Mouse (Mus musculus) midbrain, postnatal 0 days (tissue): ENCODE data around the gene Flvcr1. TPM values are rescaled to one million over a fixed set of nuclear protein-coding genes. Genes with fewer than 3 reads are reported as not detected.
A peak's percentile ranks its signal among the peaks of the same experiment; 100 is the strongest.

Experiments
- ATAC-seq: fragments of 200-750 bp; cut with Nextera tagmentation; 2 replicates; pipeline ENCODE4 v1.8.0; 2017; ENCODE audit warnings: moderate number of reproducible peaks, mild to moderate bottlenecking, moderate TSS enrichment, moderate library complexity; ENCODE audit not compliant: low FRiP score
- DNase-seq: peaks from one replicate; pipeline ENCODE4 v3.0.0-alpha.2; 2015; ENCODE audit warnings: low spot score
- H3K27ac ChIP-seq: fragments of 300-500 bp; sonication (generic); 2 replicates; pipeline ENCODE4 v1.5.1; 2014; ENCODE audit warnings: low read depth, mild to moderate bottlenecking, low read length, mixed read lengths
- H3K27me3 ChIP-seq: fragments of 300-500 bp; sonication (generic); 2 replicates; pipeline ENCODE4 v1.6.1; 2014; ENCODE audit warnings: low read length, control low read depth, mixed read lengths; ENCODE audit not compliant: insufficient read depth
- H3K36me3 ChIP-seq: fragments of 300-500 bp; sonication (generic); 2 replicates; pipeline ENCODE4 v1.6.1; 2014; ENCODE audit warnings: low read length, control low read depth, mixed read lengths; ENCODE audit not compliant: insufficient read depth
- H3K4me1 ChIP-seq: fragments of 300-500 bp; sonication (generic); 2 replicates; pipeline ENCODE4 v1.6.1; 2014; ENCODE audit warnings: mild to moderate bottlenecking, control low read depth, antibody characterized with exemption, low read length, mixed read lengths; ENCODE audit not compliant: insufficient read depth
- H3K4me2 ChIP-seq: fragments of 300-500 bp; sonication (generic); 2 replicates; pipeline ENCODE4 v1.6.1; 2014; ENCODE audit warnings: low read depth, mild to moderate bottlenecking, low read length, mixed read lengths; ENCODE audit not compliant: poor library complexity, severe bottlenecking
- H3K4me3 ChIP-seq: fragments of 300-500 bp; sonication (generic); 2 replicates; pipeline ENCODE4 v1.5.1; 2014; ENCODE audit warnings: low read depth, mild to moderate bottlenecking, low read length, moderate library complexity
- H3K9ac ChIP-seq: fragments of 300-500 bp; sonication (generic); replicated peaks from 2 replicates; pipeline ENCODE4 v1.6.1; 2014; ENCODE audit warnings: mild to moderate bottlenecking, low read length, moderate library complexity, mixed read lengths; ENCODE audit not compliant: poor library complexity, severe bottlenecking
- H3K9me3 ChIP-seq: fragments of 300-500 bp; sonication (generic); 2 replicates; pipeline ENCODE4 v1.6.1; 2016; ENCODE audit warnings: low read length, control low read depth
- CTCF ChIP-seq: IDR thresholded peaks from 2 replicates; pipeline ENCODE4 v1.5.1; 2016; ENCODE audit warnings: antibody characterized with exemption, mild to moderate bottlenecking
- WGBS: fragments of 180-500 bp; shearing (Covaris S2); extraction: QIAGEN DNeasy Blood & Tissue Kit; methylation state at CpG from one replicate; pipeline ENCODE4 v1.1.7; 2014; 5-methylcytosine and 5-hydroxymethylcytosine counted together
- polyA plus RNA-seq: library from polyadenylated mRNA; unstranded; fragments of >200 nt; fragmentation: Nextera tagmentation; extraction: Ambion mirVana; gene quantifications from 2 replicates; pipeline ENCODE4 v1.2.1, GENCODE M21; 2015
- total RNA-seq: library from RNA; depleted of rRNA; stranded (reverse); fragments of >200 nt; gene quantifications from 2 replicates; pipeline ENCODE4 v1.2.3, GENCODE M21; 2014

Flvcr1 gene
- total and polyA plus RNA-seq, 2 experiments from 2014 or later: 9.2 to 32.3 TPM

GRCm38 (mm10) chr1:191021016-191021415, 4.9 kb downstream of the Flvcr1 start:
- WGBS: 92% methylated on average over 7 of the region's 7 CpGs
- H3K9ac ChIP-seq: no peak overlapping the region
- no peak for TF ChIP-seq CTCF
- H3K4me3 ChIP-seq: no peak overlapping the region
- no peaks in the 10 kb centered on the region for H3K27me3 ChIP-seq
- no peaks in the 10 kb centered on the region; the same call in 1 of the 2 replicates for H3K4me1 ChIP-seq
- H3K27ac ChIP-seq: no peak overlapping the region
- ATAC-seq: no peak
- H3K36me3 ChIP-seq: no peaks in the 10 kb centered on the region
- H3K4me2 ChIP-seq: no peak overlapping the region
- DNase-seq: no peak
- H3K9me3 ChIP-seq: no peaks in the 10 kb centered on the region

- Histone ChIP-seq H3K9me3 (no peaks in the 10 kb centered on the region), H3K4me1 (no peaks in the 10 kb centered on the region; the same call in 1 of the 2 replicates), H3K9ac (no peak overlapping the region), H3K4me3 (no peak overlapping the region), H3K27ac (no peak overlapping the region), H3K36me3 (no peaks in the 10 kb centered on the region), H3K4me2 (no peak overlapping the region), H3K27me3 (no peaks in the 10 kb centered on the region)
- DNase-seq (no peak), ATAC-seq (no peak)
- TF ChIP-seq CTCF: no peak
- WGBS: 83% methylated on average over 3 of the region's 3 CpGs
Measured at GRCm38 (mm10) chr1:191020217-191020924, 5.6 kb downstream of the Flvcr1 start.

- WGBS: 96% methylated on average over 5 of the region's 5 CpGs
- Histone ChIP-seq H3K27ac (no peak overlapping the region), H3K9ac (no peak overlapping the region), H3K27me3 (no peaks in the 10 kb centered on the region), H3K9me3 (no peaks in the 10 kb centered on the region), H3K4me3 (no peak overlapping the region), H3K4me2 (no peak overlapping the region), H3K36me3 (no peaks in the 10 kb centered on the region), H3K4me1 (no peaks in the 10 kb centered on the region; the same call in 1 of the 2 replicates)
- DNase-seq: no peak
- no peak for TF ChIP-seq CTCF
- ATAC-seq: no peak
Measured at GRCm38 (mm10) chr1:191019803-191020202, 6.2 kb downstream of the Flvcr1 start.

GRCm38 (mm10) chr1:191014271-191014670, 11.7 kb downstream of the Flvcr1 start:
- H3K4me2 ChIP-seq: no peak overlapping the region
- no peaks in the 10 kb centered on the region for H3K4me1 ChIP-seq
- no peaks in the 10 kb centered on the region for H3K27me3 ChIP-seq
- WGBS: 97% methylated on average over 3 of the region's 3 CpGs
- peaks cover 18% of the 10 kb centered on the region; the same call in 1 of the 2 replicates for H3K36me3 ChIP-seq
- H3K9ac ChIP-seq: no peak overlapping the region
- H3K9me3 ChIP-seq: no peaks in the 10 kb centered on the region
- ATAC-seq (no peak), DNase-seq (no peak)
- H3K27ac ChIP-seq: no peak overlapping the region
- no peak overlapping the region for H3K4me3 ChIP-seq
- TF ChIP-seq CTCF: no peak

GRCm38 (mm10) chr1:191008707-191009106, 17.3 kb downstream of the Flvcr1 start:
- Histone ChIP-seq H3K4me2 (no peak overlapping the region), H3K9ac (no peak overlapping the region), H3K4me1 (no peaks in the 10 kb centered on the region), H3K27me3 (no peaks in the 10 kb centered on the region), H3K4me3 (no peak overlapping the region), H3K27ac (no peak overlapping the region), H3K36me3 (peaks cover 41% of the 10 kb centered on the region), H3K9me3 (no peaks in the 10 kb centered on the region)
- peak; percentile 34; the same call in 1 of the 2 replicates for TF ChIP-seq CTCF
- 97% methylated on average over 5 of the region's 5 CpGs for WGBS
- DNase-seq (no peak), ATAC-seq (no peak)

GRCm38 (mm10) chr1:191002201-191002600, 23.8 kb downstream of the Flvcr1 start:
- Histone ChIP-seq H3K27me3 (no peaks in the 10 kb centered on the region), H3K9me3 (no peaks in the 10 kb centered on the region), H3K4me3 (no peak overlapping the region), H3K36me3 (peaks cover 10% of the 10 kb centered on the region), H3K27ac (no peak overlapping the region), H3K9ac (no peak overlapping the region), H3K4me2 (no peak overlapping the region), H3K4me1 (no peaks in the 10 kb centered on the region)
- no peak for DNase-seq
- no peak for ATAC-seq
- WGBS: 67% methylated on average over 6 of the region's 6 CpGs
- TF ChIP-seq CTCF: peak; percentile 61
